Comparison of ENCODE assay signal across 17 mouse cellular contexts in the genomic region with DNA sequence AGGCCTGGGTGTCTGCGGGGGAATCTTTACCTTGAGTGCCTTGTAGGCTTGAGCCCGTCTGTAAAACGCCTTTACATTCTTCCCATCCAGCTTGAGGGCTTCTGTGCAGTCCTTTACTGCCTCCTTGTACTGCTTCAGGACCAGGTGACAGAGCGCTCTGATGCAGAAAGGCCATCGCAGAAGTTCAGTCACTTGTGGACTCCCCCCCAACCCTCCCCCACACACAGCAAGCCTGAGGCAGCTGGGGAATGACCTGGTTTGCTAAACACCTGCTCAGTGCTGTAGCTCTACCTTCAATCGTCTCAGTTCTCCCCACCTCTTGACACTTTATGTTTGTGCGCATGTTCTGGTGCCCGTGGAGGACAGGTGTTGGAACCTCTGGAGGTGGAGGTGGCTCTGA. TPM values are rescaled to one million over a fixed set of nuclear protein-coding genes. Genes with fewer than 3 reads are reported as not detected.
DNase-seq lines count a peak whose midpoint lies in the region; ATAC-seq and TF ChIP-seq lines count a peak whose summit lies in the region.
"Had no signal": no experiment of that assay in that cellular context is flagged by ENCODE, and none has a peak within 500 bp of the region (broad histone marks: within the 10 kb centered on the region; RNA-seq: fewer than 3 reads in every experiment).

No protein-coding gene starts in this region.

- 77% methylated on average over 8 of the region's 8 CpGs for WGBS in cerebellum, adult 2 months
- 87% methylated on average over 8 of the region's 8 CpGs for WGBS in heart, embryonic 15.5 days
- WGBS in liver, embryonic 11.5 days = 93% methylated on average over 8 of the region's 8 CpGs

- H3K27ac ChIP-seq in cerebellum, adult 2 months (ENCODE audit: insufficient read depth, low read length) = peak overlapping the region; percentile 73
- peak overlapping the region; percentile 67; the same call in 1 of the 2 replicates for H3K27ac ChIP-seq in heart, embryonic 15.5 days
- H3K27ac ChIP-seq in liver, embryonic 11.5 days (ENCODE audit: low read depth, low read length) = no peak overlapping the region
- H3K27ac ChIP-seq: embryonic facial prominence, embryonic 13.5 days; forebrain, embryonic 12.5 days; hindbrain, embryonic 10.5 days; hindbrain, embryonic 14.5 days had no signal

- peaks cover 14% of the 10 kb centered on the region; the same call in 1 of the 2 replicates for H3K4me1 ChIP-seq in cerebellum, adult 2 months (ENCODE audit: control insufficient read depth, insufficient read depth, low read length)
- H3K4me1 ChIP-seq in heart, embryonic 15.5 days (replicated peaks) = peaks cover 21% of the 10 kb centered on the region
- no peaks in the 10 kb centered on the region for H3K4me1 ChIP-seq in liver, embryonic 11.5 days (replicated peaks; ENCODE audit: control insufficient read depth, insufficient read depth, low read length)
- H3K4me1 ChIP-seq: embryonic facial prominence, embryonic 13.5 days; forebrain, embryonic 12.5 days; hindbrain, embryonic 10.5 days had no signal

- TF ChIP-seq CTCF in cerebellum, adult 2 months (IDR thresholded peaks at IDR 0.05; ENCODE audit: borderline replicate concordance, insufficient read depth, low read depth, low read length) = no peak

- no peak overlapping the region for H3K4me3 ChIP-seq in cerebellum, adult 2 months (replicated peaks; ENCODE audit: insufficient read depth, low read depth, low read length)
- no peak overlapping the region for H3K4me3 ChIP-seq in heart, embryonic 15.5 days
- no peak overlapping the region for H3K4me3 ChIP-seq in liver, embryonic 11.5 days (ENCODE audit: low read depth, low read length)
- H3K4me3 ChIP-seq: embryonic facial prominence, embryonic 13.5 days; forebrain, embryonic 12.5 days; hindbrain, embryonic 10.5 days had no signal

- no peak overlapping the region for H3K9ac ChIP-seq in heart, embryonic 15.5 days
- H3K9ac ChIP-seq in liver, embryonic 11.5 days (ENCODE audit: low read depth, low read length) = no peak overlapping the region
- H3K9ac ChIP-seq: embryonic facial prominence, embryonic 13.5 days; forebrain, embryonic 12.5 days; hindbrain, embryonic 14.5 days had no signal

- ATAC-seq in heart, embryonic 15.5 days (replicated peaks; ENCODE audit: insufficient number of reproducible peaks, insufficient read depth, low FRiP score, low read depth) = no peak
- no peak for ATAC-seq in liver, embryonic 11.5 days (replicated peaks; ENCODE audit: low FRiP score)
- ATAC-seq: forebrain, embryonic 16.5 days; intestine, embryonic 16.5 days had no signal

- DNase-seq in cerebellum, adult 2 months = no peak
- no peak for DNase-seq in cerebellum, postnatal 10 days
- DNase-seq in heart, postnatal 36 days = no peak
- DNase-seq in thymus, postnatal 14 days = peak; percentile 53
- DNase-seq in kidney, postnatal 14 days = no peak
- no peak for DNase-seq in liver, embryonic 11.5 days (ENCODE audit: low spot score)
- DNase-seq: cerebellum, adult 9-10 months; gastrocnemius, postnatal 25 days; heart, postnatal 14 days had no signal

- no peaks in the 10 kb centered on the region for H3K9me3 ChIP-seq in heart, embryonic 15.5 days (replicated peaks)
- H3K9me3 ChIP-seq in liver, embryonic 11.5 days (ENCODE audit: control insufficient read depth, low read length) = no peaks in the 10 kb centered on the region
- H3K9me3 ChIP-seq: embryonic facial prominence, embryonic 13.5 days; forebrain, embryonic 12.5 days; hindbrain, embryonic 10.5 days had no signal

- no peaks in the 10 kb centered on the region for H3K27me3 ChIP-seq in cerebellum, adult 2 months (ENCODE audit: control insufficient read depth, insufficient read depth, low read length)
- H3K27me3 ChIP-seq in heart, embryonic 15.5 days = peaks cover 11% of the 10 kb centered on the region
- H3K27me3 ChIP-seq in liver, embryonic 11.5 days (replicated peaks; ENCODE audit: control insufficient read depth, insufficient read depth, low read length) = no peaks in the 10 kb centered on the region
- H3K27me3 ChIP-seq: embryonic facial prominence, embryonic 13.5 days; forebrain, embryonic 12.5 days had no signal

- TF ChIP-seq POLR2A in cerebellum, adult 2 months (IDR thresholded peaks at IDR 0.05; ENCODE audit: borderline replicate concordance, insufficient read depth, low read length) = no peak

- intact Hi-C loops in heart, postnatal 36 days (cut with DNase I) = no loop called here

- H3K36me3 ChIP-seq in heart, embryonic 15.5 days = peaks cover 49% of the 10 kb centered on the region
- peaks cover 26% of the 10 kb centered on the region; the same call in 1 of the 2 replicates for H3K36me3 ChIP-seq in liver, embryonic 11.5 days (ENCODE audit: control insufficient read depth, insufficient read depth, low read length)

- no peak overlapping the region for H3K4me2 ChIP-seq in heart, embryonic 15.5 days
- no peak overlapping the region for H3K4me2 ChIP-seq in liver, embryonic 11.5 days
- H3K4me2 ChIP-seq: embryonic facial prominence, embryonic 13.5 days; forebrain, embryonic 12.5 days; hindbrain, embryonic 14.5 days had no signal

RNA-seq across cellular contexts. Expression of a gene that starts 15.5 kb away (rescaled TPM):
- polyA plus RNA-seq in cerebellum, adult 2 months (2012; rRNA removed) = 17.1 and 18.7 TPM in 2 replicates
- 11.8 and 13.7 TPM in 2 replicates for polyA plus RNA-seq in heart, embryonic 15.5 days (2015; fragmentation: Nextera tagmentation; extraction: Ambion mirVana)
- total RNA-seq in heart, postnatal 36 days (2021) = 10 to 100 TPM; 17.0 to 20.4 TPM
- 30.2 and 32.1 TPM in 2 replicates for polyA plus RNA-seq in liver, embryonic 11.5 days (2014; fragmentation: Nextera tagmentation; extraction: Ambion mirVana)

RNA-seq across cellular contexts. Expression of a gene that starts 16.3 kb away (rescaled TPM):
- polyA plus RNA-seq in cerebellum, adult 2 months (2012; rRNA removed) = 66.9 and 71.5 TPM in 2 replicates
- polyA plus RNA-seq in heart, embryonic 15.5 days (2015; fragmentation: Nextera tagmentation; extraction: Ambion mirVana) = 42.8 and 51.8 TPM in 2 replicates
- total RNA-seq in heart, postnatal 36 days (2021) = 10 to 100 TPM; 17.6 to 21.0 TPM
- 57.1 and 58.0 TPM in 2 replicates for polyA plus RNA-seq in liver, embryonic 11.5 days (2014; fragmentation: Nextera tagmentation; extraction: Ambion mirVana)

RNA-seq across cellular contexts. Expression of a gene that starts 29.4 kb away (rescaled TPM):
- polyA plus RNA-seq in cerebellum, adult 2 months (2012; rRNA removed) = 3.1 and 3.2 TPM in 2 replicates
- 0.92 and 1.1 TPM in 2 replicates for polyA plus RNA-seq in heart, embryonic 15.5 days (2015; fragmentation: Nextera tagmentation; extraction: Ambion mirVana)
- total RNA-seq in heart, postnatal 36 days (2021) = under 1 TPM in 1 of 2 experiments, not detected in 1; 0.89 TPM
- polyA plus RNA-seq in liver, embryonic 11.5 days (2014; fragmentation: Nextera tagmentation; extraction: Ambion mirVana) = 0.78 and 1.2 TPM in 2 replicates
- total RNA-seq: granulocyte monocyte progenitor cell, adult 5-6 weeks had no signal

RNA-seq across cellular contexts. Expression of a gene that starts 59.9 kb away (rescaled TPM):
- 231 and 250 TPM in 2 replicates for polyA plus RNA-seq in cerebellum, adult 2 months (2012; rRNA removed)
- 202 and 213 TPM in 2 replicates for polyA plus RNA-seq in heart, embryonic 15.5 days (2015; fragmentation: Nextera tagmentation; extraction: Ambion mirVana)
- 10 to 100 TPM; 76.0 to 76.3 TPM for total RNA-seq in heart, postnatal 36 days (2021)
- polyA plus RNA-seq in liver, embryonic 11.5 days (2014; fragmentation: Nextera tagmentation; extraction: Ambion mirVana) = 228 and 233 TPM in 2 replicates
